Mouse (Mus musculus): ENCODE data around the gene Gnai3.

DNA sequence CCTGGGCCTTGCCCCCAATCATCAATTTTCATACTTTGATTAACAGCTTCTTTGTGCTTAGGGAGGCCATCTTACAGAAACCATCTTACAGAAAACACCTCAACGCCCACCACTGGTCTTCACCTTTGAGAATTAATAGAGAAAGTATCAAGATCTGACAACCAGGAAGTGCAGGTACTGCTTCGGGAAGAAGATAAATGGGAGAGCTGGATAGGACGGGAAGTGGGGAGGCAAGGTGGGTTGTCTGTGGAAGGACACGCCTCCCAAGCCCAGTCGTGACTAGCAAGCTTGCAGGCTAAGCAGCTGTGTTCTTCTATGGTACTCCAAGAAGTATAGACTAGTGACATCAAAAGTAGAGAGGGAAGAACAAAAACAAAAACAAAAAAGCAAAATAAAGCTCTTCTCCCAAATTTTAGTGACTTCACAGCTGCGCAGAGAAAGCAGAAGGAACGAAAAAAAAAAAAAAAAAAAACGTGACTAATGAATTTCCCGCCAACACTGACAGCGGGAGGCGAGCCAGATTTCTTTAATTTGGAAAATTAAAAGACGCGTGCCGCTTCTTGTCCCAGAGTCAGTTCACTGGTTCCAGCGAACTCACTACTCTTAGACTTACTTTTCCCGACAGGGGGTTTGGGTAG lies 39.6 kb upstream of the Gnai3 start:
- TF ChIP-seq CTCF (IDR thresholded peaks at IDR 0.05; ENCODE audit: low read depth) (no peak), EP300 (IDR thresholded peaks at IDR 0.05; ENCODE audit: low read depth) (no peak)
